Mouse (Mus musculus) CH12.LX (cell line): Measurements from ENCODE around the gene Neurl4. TPM values are rescaled to one million over a fixed set of nuclear protein-coding genes. Genes with fewer than 3 reads are reported as not detected.

Source experiments
- DNase-seq: peaks from one replicate; pipeline ENCODE4 v3.0.0-alpha.2; 2013; ENCODE audit errors: extremely low read depth
- H3K27ac ChIP-seq: 2 replicates; pipeline ENCODE4 v1.5.1; 2012; ENCODE audit warnings: low read depth, mild to moderate bottlenecking, control low read depth, moderate library complexity; ENCODE audit not compliant: insufficient read depth
- H3K27me3 ChIP-seq: replicated peaks from 2 replicates; pipeline ENCODE3; 2012; ENCODE audit warnings: inconsistent platforms
- H3K36me3 ChIP-seq, 2 experiments: replicated peaks in 1 of 2; 2 replicates each; pipeline versions ENCODE3 to v1.6.1; 2012; ENCODE audit warnings: inconsistent platforms in 1 of 2, low read length in 1 of 2, mild to moderate bottlenecking in 1 of 2, mixed read lengths in 1 of 2, moderate library complexity in 1 of 2; ENCODE audit not compliant: control insufficient read depth in 1 of 2, insufficient read depth in 1 of 2
- H3K4me1 ChIP-seq, 2 experiments: 2 replicates each; pipeline ENCODE4 v1.6.1; 2012; ENCODE audit warnings: inconsistent platforms in 1 of 2, moderate library complexity in 1 of 2; ENCODE audit not compliant: insufficient read depth in 2 of 2, control insufficient read depth in 1 of 2
- H3K4me2 ChIP-seq: 2 replicates; pipeline ENCODE4 v1.6.1; 2012; ENCODE audit warnings: low read depth, mild to moderate bottlenecking, control low read depth; ENCODE audit not compliant: poor library complexity, insufficient read depth, severe bottlenecking
- H3K4me3 ChIP-seq, 3 experiments: fragments of 150-350 bp in 1 of 3; sonication (generic) in 1 of 3; replicated peaks in 1 of 3; 2 replicates each; pipeline versions ENCODE3 to v1.5.1; 2011 to 2012; ENCODE audit warnings: low read depth in 2 of 3, low read length in 2 of 3, mild to moderate bottlenecking in 2 of 3, moderate library complexity in 2 of 3, control low read depth in 1 of 3, improper control_type of control experiment in 1 of 3, inconsistent platforms in 1 of 3, mixed read lengths in 1 of 3; ENCODE audit not compliant: poor library complexity in 1 of 3
- H3K79me2 ChIP-seq: replicated peaks from 2 replicates; pipeline ENCODE4 v1.6.1; 2012; ENCODE audit warnings: mild to moderate bottlenecking, moderate library complexity; ENCODE audit not compliant: control insufficient read depth, poor library complexity, insufficient read depth, severe bottlenecking; ENCODE audit errors: extremely low read depth
- H3K9ac ChIP-seq: 2 replicates; pipeline ENCODE4 v1.6.1; 2012; ENCODE audit warnings: low read depth, mild to moderate bottlenecking, control low read depth, moderate library complexity; ENCODE audit not compliant: insufficient read depth
- H3K9me3 ChIP-seq: replicated peaks from 2 replicates; pipeline ENCODE3; 2012; ENCODE audit warnings: low read length, inconsistent platforms, mixed read lengths
- BHLHE40 ChIP-seq: IDR thresholded peaks from 2 replicates; pipeline ENCODE4 v1.6.1; 2011; ENCODE audit warnings: mild to moderate bottlenecking, low read depth, low read length, improper control_type of control experiment
- CHD2 ChIP-seq: IDR thresholded peaks from 2 replicates; pipeline ENCODE4 v1.6.1; 2011; ENCODE audit warnings: low read length, improper control_type of control experiment
- ELF1 ChIP-seq: IDR thresholded peaks from 2 replicates; pipeline ENCODE4 v1.6.1; 2014; ENCODE audit warnings: low read depth, mild to moderate bottlenecking, inconsistent platforms, low read length, improper control_type of control experiment
- ETS1 ChIP-seq: conservative IDR thresholded peaks from 2 replicates; pipeline ENCODE4 v1.6.1; 2012; ENCODE audit warnings: low read depth, mild to moderate bottlenecking, inconsistent platforms, low read length, improper control_type of control experiment, moderate library complexity
- GABPA ChIP-seq: IDR thresholded peaks from 2 replicates; pipeline ENCODE4 v1.6.1; 2012; ENCODE audit warnings: low read depth, low read length, improper control_type of control experiment, inconsistent platforms; ENCODE audit not compliant: insufficient replicate concordance
- HCFC1 ChIP-seq: IDR thresholded peaks from 2 replicates; pipeline ENCODE4 v1.6.1; 2012; ENCODE audit warnings: low read depth, mild to moderate bottlenecking, inconsistent platforms, low read length, improper control_type of control experiment
- MAX ChIP-seq: IDR thresholded peaks from 2 replicates; pipeline ENCODE4 v1.6.1; 2011; ENCODE audit warnings: low read length, improper control_type of control experiment
- MAZ ChIP-seq: IDR thresholded peaks from 2 replicates; pipeline ENCODE4 v1.6.1; 2012; ENCODE audit warnings: low read depth, mild to moderate bottlenecking, inconsistent platforms, low read length, improper control_type of control experiment, moderate library complexity
- POLR2AphosphoS2 ChIP-seq: IDR thresholded peaks from 2 replicates; pipeline ENCODE4 v1.6.1; 2011; ENCODE audit warnings: low read depth, low read length, improper control_type of control experiment
- RCOR1 ChIP-seq: conservative IDR thresholded peaks from 2 replicates; pipeline ENCODE4 v1.6.1; 2012; ENCODE audit warnings: low read depth, mild to moderate bottlenecking, inconsistent platforms, low read length, improper control_type of control experiment
- TCF12 ChIP-seq: IDR thresholded peaks from 2 replicates; pipeline ENCODE4 v1.6.1; 2014; ENCODE audit warnings: low read depth, mild to moderate bottlenecking, inconsistent platforms, low read length, improper control_type of control experiment
- USF2 ChIP-seq: conservative IDR thresholded peaks from 2 replicates; pipeline ENCODE4 v1.6.1; 2011; ENCODE audit warnings: low read depth, low read length, improper control_type of control experiment
- ZKSCAN1 ChIP-seq: IDR thresholded peaks from 2 replicates; pipeline ENCODE4 v1.6.1; 2012; ENCODE audit warnings: low read depth, inconsistent platforms, low read length, improper control_type of control experiment, borderline replicate concordance
- ZNF384 ChIP-seq: IDR thresholded peaks from 2 replicates; pipeline ENCODE4 v1.6.1; 2012; ENCODE audit warnings: low read depth, low read length, improper control_type of control experiment, inconsistent platforms
- dilution Hi-C: fragments of 300-500 bp; cut with MboI; formaldehyde crosslinking; loops from 2 replicates; pipeline ENCODE4 v1.14.3; 2020; ENCODE audit warnings: low sequenced_read_pairs; ENCODE audit not compliant: extremely low pct_unique_long_range_greater_than_20kb, extremely low pct_ligation_motif_present
- in situ Hi-C: fragments of 300-500 bp; cut with MboI; formaldehyde crosslinking; loops from 3 replicates; pipeline ENCODE4 v1.14.3; 2019; ENCODE audit warnings: low sequenced_read_pairs, low pct_ligation_motif_present, low pct_unique_long_range_greater_than_20kb, mixed read lengths
- polyA plus RNA-seq: library from polyadenylated mRNA; unstranded; fragments of >175 nt; gene quantifications from 2 replicates; pipeline ENCODE4 v1.2.1, GENCODE M21; 2012; ENCODE audit warnings: low read depth; ENCODE audit not compliant: insufficient read length
- total RNA-seq, 2 experiments: library from RNA; depleted of rRNA; stranded (reverse); fragments of 300-350 nt in 1 of 2; fragments of >200 nt in 1 of 2; gene quantifications; 2 replicates each; pipeline ENCODE4 v1.2.3; 2012 to 2014

Gene Neurl4
- total and polyA plus RNA-seq, 3 experiments: 21.4 to 51.0 (median 40.1) TPM

DNA sequence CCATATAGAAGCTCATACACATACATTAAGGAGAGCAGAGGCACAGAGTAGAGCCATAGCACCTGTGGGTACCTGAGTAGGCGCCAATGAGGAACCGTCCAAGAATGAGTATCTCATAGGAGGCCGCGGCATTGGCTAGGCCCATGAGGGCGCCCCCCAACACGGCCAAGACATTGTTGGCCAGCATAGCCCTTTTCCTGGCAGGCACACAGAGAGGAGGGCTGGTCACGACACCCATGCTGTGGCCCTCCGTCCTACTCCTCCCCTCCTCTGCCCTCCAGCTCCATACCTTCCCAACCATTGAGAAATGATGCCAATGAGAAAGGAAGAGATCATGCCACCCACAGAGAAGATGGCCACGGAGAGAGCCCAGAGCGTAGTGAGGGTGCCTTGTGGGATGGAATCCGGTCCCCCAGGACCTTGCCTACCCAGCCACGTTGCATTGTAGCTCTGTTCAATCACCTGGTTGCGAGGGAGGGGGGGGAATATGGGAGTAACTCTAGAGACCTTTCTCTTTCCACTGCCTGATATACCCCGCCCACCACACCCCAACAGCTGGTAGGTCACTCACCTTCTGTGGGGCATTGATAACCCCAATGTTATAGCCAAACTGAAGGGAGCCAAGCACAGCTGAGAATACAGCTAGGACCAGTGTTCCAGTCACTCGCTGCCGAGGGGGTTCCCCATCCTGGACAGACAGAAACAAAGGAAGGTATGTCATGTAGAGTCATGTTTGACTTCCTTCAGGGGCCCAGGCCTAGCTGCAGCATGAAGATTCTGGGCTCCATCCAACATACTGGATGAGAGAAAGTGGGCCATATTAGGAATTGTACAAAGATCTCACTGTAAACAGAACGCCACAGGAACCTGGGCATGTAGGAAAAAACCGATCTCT, 45.4 kb downstream of the Neurl4 start (continued):
- TF ChIP-seq BHLHE40 (peak; percentile 13; the same call in 1 of the 2 replicates), ELF1 (no peak), GABPA (no peak), ZKSCAN1 (no peak), ZNF384 (no peak), RCOR1 (no peak), HCFC1 (peak; percentile 21; the same call in 1 of the 2 replicates), POLR2AphosphoS2 (no peak)

DNA sequence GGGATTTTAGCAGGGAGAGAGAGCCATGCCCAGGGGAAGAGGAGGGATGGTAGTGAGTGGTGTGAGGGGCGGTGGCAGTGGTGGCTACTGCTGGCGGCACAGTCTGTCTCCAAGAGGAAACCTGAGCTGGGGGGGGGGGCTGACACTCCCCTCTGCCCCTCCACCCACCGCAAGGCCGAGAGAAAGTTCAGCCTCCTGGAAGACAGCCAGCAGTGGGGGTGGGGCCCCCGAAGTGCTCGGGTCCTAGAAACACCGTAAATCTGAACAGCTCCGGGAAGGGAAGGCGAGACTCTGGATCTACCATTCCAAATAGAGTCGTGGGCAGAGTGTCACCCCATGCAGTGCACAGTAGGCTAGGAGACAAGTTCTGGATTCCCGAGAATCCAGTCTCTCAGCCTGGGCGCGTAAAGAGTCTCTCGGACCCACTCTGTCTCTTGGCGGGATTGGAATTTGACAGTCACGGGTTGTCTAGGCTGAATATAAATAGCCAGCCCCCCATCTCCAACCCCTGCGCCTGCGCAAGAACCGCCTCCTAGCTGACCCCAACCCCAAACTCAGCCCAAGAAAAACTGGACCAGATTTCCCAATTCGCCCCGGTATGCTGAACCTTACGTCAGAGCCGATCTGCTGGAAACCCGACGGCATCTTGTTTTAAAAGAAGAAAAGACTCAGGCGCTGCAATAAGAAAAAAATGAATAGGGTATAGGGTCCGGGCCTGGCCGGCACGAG, 46.6 kb downstream of the Neurl4 start:
- H3K27ac ChIP-seq: no peak overlapping the region
- peaks cover 0 to 15% of the 10 kb centered on the region in 2 experiments for H3K36me3 ChIP-seq
- peaks cover 14% of the 10 kb centered on the region for H3K27me3 ChIP-seq
- H3K79me2 ChIP-seq: no peaks in the 10 kb centered on the region
- dilution Hi-C loops: no loop called here
- no peaks in the 10 kb centered on the region for H3K9me3 ChIP-seq
- H3K4me2 ChIP-seq: peak overlapping the region; percentile 79
- DNase-seq: no peak
- in situ Hi-C loops: no loop called here
- TF ChIP-seq ETS1 (no peak), RCOR1 (no peak), MAZ (no peak), MAX (no peak), TCF12 (0 out of 2 replicates have a peak, but pooled peaks have one; percentile 40), CHD2 (0 out of 2 replicates have a peak, but pooled peaks have one; percentile 20), USF2 (no peak)
- H3K4me3 ChIP-seq: peak overlapping the region in 2 of 3 experiments; percentile 43 to 56
- no peak overlapping the region for H3K9ac ChIP-seq
- H3K4me1 ChIP-seq: peaks cover 21 to 36% of the 10 kb centered on the region in 2 experiments
